Mouse (Mus musculus): Measurements from ENCODE around the gene Myo1c. TPM values are rescaled to one million over a fixed set of nuclear protein-coding genes. Genes with fewer than 3 reads are reported as not detected.

Gene Myo1c
- total RNA-seq (2017), result 28.3 and 35.9 TPM in 2 replicates

GRCm38 (mm10) chr11:75650311-75650710 is at the start of gene Myo1c:
TSS of gene Myo1c (plus strand) at chr11:75650504.
- no peak for ATAC-seq (replicated peaks in 1 of 2; ENCODE audit: insufficient read depth in 1 of 2, low FRiP score in 2 of 2, low TSS enrichment in 1 of 2, low read depth in 1 of 2, poor library complexity in 2 of 2, severe bottlenecking in 2 of 2)

GRCm38 (mm10) chr11:75604826-75605225 is 45.5 kb upstream of the Myo1c start:
- no peak for ATAC-seq (replicated peaks in 1 of 2; ENCODE audit: insufficient read depth in 1 of 2, low FRiP score in 2 of 2, low TSS enrichment in 1 of 2, low read depth in 1 of 2, poor library complexity in 2 of 2, severe bottlenecking in 2 of 2)

- no peak for ATAC-seq (replicated peaks in 1 of 2; ENCODE audit: insufficient read depth in 1 of 2, low FRiP score in 2 of 2, low TSS enrichment in 1 of 2, low read depth in 1 of 2, poor library complexity in 2 of 2, severe bottlenecking in 2 of 2)
Observed at GRCm38 (mm10) chr11:75605318-75605717, 45.0 kb upstream of the Myo1c start.

GRCm38 (mm10) chr11:75608776-75609175 is 41.5 kb upstream of the Myo1c start:
- ATAC-seq (replicated peaks in 1 of 2; ENCODE audit: insufficient read depth in 1 of 2, low FRiP score in 2 of 2, low TSS enrichment in 1 of 2, low read depth in 1 of 2, poor library complexity in 2 of 2, severe bottlenecking in 2 of 2), result no peak

GRCm38 (mm10) chr11:75610021-75610420 is 40.3 kb upstream of the Myo1c start:
- no peak for ATAC-seq (replicated peaks in 1 of 2; ENCODE audit: insufficient read depth in 1 of 2, low FRiP score in 2 of 2, low TSS enrichment in 1 of 2, low read depth in 1 of 2, poor library complexity in 2 of 2, severe bottlenecking in 2 of 2)

- ATAC-seq (replicated peaks in 1 of 2; ENCODE audit: insufficient read depth in 1 of 2, low FRiP score in 2 of 2, low TSS enrichment in 1 of 2, low read depth in 1 of 2, poor library complexity in 2 of 2, severe bottlenecking in 2 of 2), result no peak
Observed at GRCm38 (mm10) chr11:75614769-75615168, 35.5 kb upstream of the Myo1c start.

GRCm38 (mm10) chr11:75615556-75615955 is 34.7 kb upstream of the Myo1c start:
- no peak for ATAC-seq (replicated peaks in 1 of 2; ENCODE audit: insufficient read depth in 1 of 2, low FRiP score in 2 of 2, low TSS enrichment in 1 of 2, low read depth in 1 of 2, poor library complexity in 2 of 2, severe bottlenecking in 2 of 2)

- no peak for ATAC-seq (replicated peaks in 1 of 2; ENCODE audit: insufficient read depth in 1 of 2, low FRiP score in 2 of 2, low TSS enrichment in 1 of 2, low read depth in 1 of 2, poor library complexity in 2 of 2, severe bottlenecking in 2 of 2)
Observed at GRCm38 (mm10) chr11:75619133-75619532, 31.2 kb upstream of the Myo1c start.

GRCm38 (mm10) chr11:75620136-75620780 is 30.0 kb upstream of the Myo1c start:
- ATAC-seq (replicated peaks in 1 of 2; ENCODE audit: insufficient read depth in 1 of 2, low FRiP score in 2 of 2, low TSS enrichment in 1 of 2, low read depth in 1 of 2, poor library complexity in 2 of 2, severe bottlenecking in 2 of 2), result no peak

- no peak for ATAC-seq (replicated peaks in 1 of 2; ENCODE audit: insufficient read depth in 1 of 2, low FRiP score in 2 of 2, low TSS enrichment in 1 of 2, low read depth in 1 of 2, poor library complexity in 2 of 2, severe bottlenecking in 2 of 2)
Observed at GRCm38 (mm10) chr11:75621426-75621825, 28.9 kb upstream of the Myo1c start.

- peak; percentile 68 to 78; a peak in 3 of 4 replicates for ATAC-seq (replicated peaks in 1 of 2; ENCODE audit: insufficient read depth in 1 of 2, low FRiP score in 2 of 2, low TSS enrichment in 1 of 2, low read depth in 1 of 2, poor library complexity in 2 of 2, severe bottlenecking in 2 of 2)
Observed at GRCm38 (mm10) chr11:75622588-75623329, 27.5 kb upstream of the Myo1c start.

GRCm38 (mm10) chr11:75624102-75624554 is 26.2 kb upstream of the Myo1c start:
- ATAC-seq (replicated peaks in 1 of 2; ENCODE audit: insufficient read depth in 1 of 2, low FRiP score in 2 of 2, low TSS enrichment in 1 of 2, low read depth in 1 of 2, poor library complexity in 2 of 2, severe bottlenecking in 2 of 2), result 0 out of 4 replicates have a peak, but pooled peaks of 1 of the 2 experiments have one; percentile 2

- ATAC-seq (replicated peaks in 1 of 2; ENCODE audit: insufficient read depth in 1 of 2, low FRiP score in 2 of 2, low TSS enrichment in 1 of 2, low read depth in 1 of 2, poor library complexity in 2 of 2, severe bottlenecking in 2 of 2), result no peak
Observed at GRCm38 (mm10) chr11:75625820-75626219, 24.5 kb upstream of the Myo1c start.

- ATAC-seq (replicated peaks in 1 of 2; ENCODE audit: insufficient read depth in 1 of 2, low FRiP score in 2 of 2, low TSS enrichment in 1 of 2, low read depth in 1 of 2, poor library complexity in 2 of 2, severe bottlenecking in 2 of 2), result no peak
Observed at GRCm38 (mm10) chr11:75630098-75630497, 20.2 kb upstream of the Myo1c start.

- ATAC-seq (replicated peaks in 1 of 2; ENCODE audit: insufficient read depth in 1 of 2, low FRiP score in 2 of 2, low TSS enrichment in 1 of 2, low read depth in 1 of 2, poor library complexity in 2 of 2, severe bottlenecking in 2 of 2), result peak; percentile 97 to 98
Observed at GRCm38 (mm10) chr11:75630645-75631229, 19.6 kb upstream of the Myo1c start, which contains the start of gene Inpp5k. TSS of gene Inpp5k (plus strand) at chr11:75630988.

- no peak for ATAC-seq (replicated peaks in 1 of 2; ENCODE audit: insufficient read depth in 1 of 2, low FRiP score in 2 of 2, low TSS enrichment in 1 of 2, low read depth in 1 of 2, poor library complexity in 2 of 2, severe bottlenecking in 2 of 2)
Observed at GRCm38 (mm10) chr11:75631561-75632225, 18.6 kb upstream of the Myo1c start.

GRCm38 (mm10) chr11:75632921-75633320 is 17.4 kb upstream of the Myo1c start:
- no peak for ATAC-seq (replicated peaks in 1 of 2; ENCODE audit: insufficient read depth in 1 of 2, low FRiP score in 2 of 2, low TSS enrichment in 1 of 2, low read depth in 1 of 2, poor library complexity in 2 of 2, severe bottlenecking in 2 of 2)

- ATAC-seq (replicated peaks in 1 of 2; ENCODE audit: insufficient read depth in 1 of 2, low FRiP score in 2 of 2, low TSS enrichment in 1 of 2, low read depth in 1 of 2, poor library complexity in 2 of 2, severe bottlenecking in 2 of 2), result no peak
Observed at GRCm38 (mm10) chr11:75634801-75635200, 15.5 kb upstream of the Myo1c start.
